ENCODE assay signal across 8 mouse cellular contexts in genomic region chr5:92043783-92044182, GRCm38 (mm10). TPM values are rescaled to one million over a fixed set of nuclear protein-coding genes. Genes with fewer than 3 reads are reported as not detected.
DNase-seq lines count a peak whose midpoint lies in the region; ATAC-seq lines count a peak whose summit lies in the region.

Gene Cdkl2, minus strand, starts transcription at chr5:92043883.

- ATAC-seq in kidney, embryonic 14.5 days (ENCODE audit: low FRiP score, low TSS enrichment) = no peak
- ATAC-seq in intestine, embryonic 14.5 days (replicated peaks; ENCODE audit: low FRiP score, low TSS enrichment, low read depth) = no peak
- no peak for ATAC-seq in midbrain, embryonic 12.5 days (ENCODE audit: low FRiP score, low read depth)

- no peaks in the 10 kb centered on the region for H3K9me3 ChIP-seq in kidney, embryonic 14.5 days (ENCODE audit: control insufficient read depth, low read length)
- no peaks in the 10 kb centered on the region for H3K9me3 ChIP-seq in intestine, embryonic 14.5 days (ENCODE audit: control insufficient read depth, low read length)
- H3K9me3 ChIP-seq in midbrain, embryonic 12.5 days = no peaks in the 10 kb centered on the region

- H3K27ac ChIP-seq in kidney, embryonic 14.5 days (ENCODE audit: low read depth, low read length) = no peak within 1 kb of the TSS
- peak within 1 kb of the TSS; percentile 51 for H3K27ac ChIP-seq in brown adipose tissue, adult 24 weeks (replicated peaks; ENCODE audit: low read depth, low read length)
- peak within 1 kb of the TSS; percentile 38; the same call in 1 of the 2 replicates for H3K27ac ChIP-seq in intestine, embryonic 14.5 days (ENCODE audit: low read depth)
- no peak within 1 kb of the TSS for H3K27ac ChIP-seq in midbrain, embryonic 12.5 days (replicated peaks)

- peak within 1 kb of the TSS; percentile 59 for H3K9ac ChIP-seq in kidney, embryonic 14.5 days (ENCODE audit: low read depth, low read length)
- peak within 1 kb of the TSS; percentile 52 for H3K9ac ChIP-seq in intestine, embryonic 14.5 days (ENCODE audit: low read length)
- peak within 1 kb of the TSS; percentile 59 for H3K9ac ChIP-seq in midbrain, embryonic 12.5 days (replicated peaks)

- H3K27me3 ChIP-seq in kidney, embryonic 14.5 days (ENCODE audit: control insufficient read depth, insufficient read depth, low read length) = peaks cover 7% of the 10 kb centered on the region; the same call in 1 of the 2 replicates
- H3K27me3 ChIP-seq in intestine, embryonic 14.5 days (replicated peaks; ENCODE audit: control insufficient read depth, insufficient read depth, low read length) = peaks cover 7% of the 10 kb centered on the region; the same call in 1 of the 2 replicates
- peaks cover 16% of the 10 kb centered on the region for H3K27me3 ChIP-seq in midbrain, embryonic 12.5 days

- no peaks in the 10 kb centered on the region for H3K4me1 ChIP-seq in kidney, embryonic 14.5 days (ENCODE audit: control insufficient read depth, insufficient read depth, low read length)
- H3K4me1 ChIP-seq in brown adipose tissue, adult 24 weeks (ENCODE audit: control insufficient read depth, insufficient read depth, insufficient read length, low read length) = no peaks in the 10 kb centered on the region
- peaks cover 9% of the 10 kb centered on the region for H3K4me1 ChIP-seq in intestine, embryonic 14.5 days (replicated peaks; ENCODE audit: control insufficient read depth, insufficient read depth, low read length)
- peaks cover 3% of the 10 kb centered on the region for H3K4me1 ChIP-seq in midbrain, embryonic 12.5 days

- no peaks in the 10 kb centered on the region for H3K36me3 ChIP-seq in kidney, embryonic 14.5 days (ENCODE audit: control insufficient read depth, insufficient read depth, low read length)
- H3K36me3 ChIP-seq in intestine, embryonic 14.5 days (ENCODE audit: control insufficient read depth, insufficient read depth, low read length) = no peaks in the 10 kb centered on the region
- H3K36me3 ChIP-seq in midbrain, embryonic 12.5 days = no peaks in the 10 kb centered on the region

- 76% methylated on average over 4 of the region's 4 CpGs for WGBS in kidney, embryonic 14.5 days
- 74% methylated on average over 4 of the region's 4 CpGs for WGBS in intestine, embryonic 14.5 days
- WGBS in midbrain, embryonic 12.5 days = 74% methylated on average over 4 of the region's 4 CpGs

- H3K4me3 ChIP-seq in kidney, embryonic 14.5 days (ENCODE audit: low read length) = peak within 1 kb of the TSS; percentile 75
- peak within 1 kb of the TSS; percentile 98 for H3K4me3 ChIP-seq in brown adipose tissue, adult 24 weeks (ENCODE audit: insufficient read depth, low read depth, low read length)
- H3K4me3 ChIP-seq in intestine, embryonic 14.5 days (ENCODE audit: low read depth, low read length) = peak within 1 kb of the TSS; percentile 74
- peak within 1 kb of the TSS; percentile 81 for H3K4me3 ChIP-seq in midbrain, embryonic 12.5 days

- no peak for DNase-seq in kidney, adult 11 months
- DNase-seq in intestine, embryonic 14.5 days (ENCODE audit: low spot score) = no peak
- DNase-seq in B cell, adult 2 months = no peak
- DNase-seq in right cerebral cortex, postnatal 4 days = no peak
- no peak for DNase-seq in urinary bladder, adult 2 months (ENCODE audit: low spot score)

- H3K4me2 ChIP-seq in kidney, embryonic 14.5 days (replicated peaks; ENCODE audit: low read depth, low read length) = peak within 1 kb of the TSS; percentile 93
- H3K4me2 ChIP-seq in intestine, embryonic 14.5 days (ENCODE audit: low read length) = peak within 1 kb of the TSS; percentile 93
- H3K4me2 ChIP-seq in midbrain, embryonic 12.5 days (replicated peaks) = peak within 1 kb of the TSS; percentile 100

RNA-seq across cellular contexts. Expression of gene Cdkl2, which starts in this region (rescaled TPM):
- polyA plus RNA-seq in kidney, embryonic 14.5 days (2014; fragmentation: Nextera tagmentation; extraction: Ambion mirVana) = 0.79 and 1.3 TPM in 2 replicates
- 6.4 and 7.1 TPM in 2 replicates for polyA plus RNA-seq in brown adipose tissue, adult 24 weeks (2012; ENCODE audit: insufficient read depth, insufficient read length, missing spikeins)
- 2.5 and 2.6 TPM in 2 replicates for polyA plus RNA-seq in intestine, embryonic 14.5 days (2014; fragmentation: Nextera tagmentation; extraction: Ambion mirVana)
- polyA plus RNA-seq in midbrain, embryonic 12.5 days (2016; fragmentation: Nextera tagmentation; extraction: Ambion mirVana) = 0.99 and 1.3 TPM in 2 replicates
- polyA plus RNA-seq in urinary bladder, adult 2 months (2012; rRNA removed) = 4.0 and 5.7 TPM in 2 replicates

Comparison
In these comparisons a context has a peak if more than half of its experiments do, and no peak if none do; other contexts are left out.
1. H3K27ac ChIP-seq: peak in brown adipose tissue, adult 24 weeks (single experiment) and intestine, embryonic 14.5 days (single experiment); none in kidney, embryonic 14.5 days (single experiment) and midbrain, embryonic 12.5 days (single experiment).
2. Peak in every context shown above with its lines, with median percentiles within 50 percentile points of each other: H3K4me2 ChIP-seq, H3K4me3 ChIP-seq and H3K9ac ChIP-seq.